Mouse (Mus musculus) olfactory bulb, adult 2 months (tissue): ENCODE measurements around the gene Trappc13.

Source experiments
- CTCF ChIP-seq: fragments of 200-500 bp; IDR thresholded peaks from 2 replicates; pipeline ENCODE4 v1.5.1; 2012; ENCODE audit warnings: low read depth, mild to moderate bottlenecking, low read length, moderate library complexity; ENCODE audit not compliant: insufficient read depth
- POLR2A ChIP-seq: fragments of 200-500 bp; IDR thresholded peaks from 2 replicates; pipeline ENCODE4 v1.6.1; 2012; ENCODE audit warnings: mild to moderate bottlenecking, low read depth, low read length, moderate library complexity; ENCODE audit not compliant: insufficient read depth

DNA sequence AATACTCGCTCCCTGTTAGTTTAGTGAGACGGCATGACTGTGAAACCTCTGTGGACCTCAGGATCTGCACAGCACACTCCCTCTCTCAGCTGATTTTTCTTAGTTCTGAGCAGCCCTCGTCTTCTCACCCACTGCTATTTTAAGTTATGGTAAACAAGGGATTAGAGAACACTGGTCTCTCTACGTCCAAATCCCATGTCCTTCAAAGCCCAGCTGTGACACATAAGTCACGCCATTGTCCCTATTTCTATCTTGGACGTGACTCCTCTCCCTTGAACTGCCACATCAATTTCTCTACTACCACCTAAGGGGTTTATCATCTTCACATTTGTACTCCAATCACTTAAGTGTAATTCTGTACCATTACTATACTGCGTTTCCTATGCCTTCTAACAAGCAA lies 82.3 kb downstream of the Trappc13 start:
- TF ChIP-seq CTCF (no peak), POLR2A (no peak)
